Mouse (Mus musculus) skeletal muscle tissue, postnatal 0 days (tissue): ENCODE data around the gene Olfr315. TPM values are rescaled to one million over a fixed set of nuclear protein-coding genes. Genes with fewer than 3 reads are reported as not detected.

Experiments
- polyA plus RNA-seq: library from polyadenylated mRNA; unstranded; fragments of >200 nt; fragmentation: Nextera tagmentation; extraction: Ambion mirVana; gene quantifications from 2 replicates; pipeline ENCODE4 v1.2.1, GENCODE M21; 2015

Olfr315 gene
- not detected in 2 replicates for polyA plus RNA-seq

DNA sequence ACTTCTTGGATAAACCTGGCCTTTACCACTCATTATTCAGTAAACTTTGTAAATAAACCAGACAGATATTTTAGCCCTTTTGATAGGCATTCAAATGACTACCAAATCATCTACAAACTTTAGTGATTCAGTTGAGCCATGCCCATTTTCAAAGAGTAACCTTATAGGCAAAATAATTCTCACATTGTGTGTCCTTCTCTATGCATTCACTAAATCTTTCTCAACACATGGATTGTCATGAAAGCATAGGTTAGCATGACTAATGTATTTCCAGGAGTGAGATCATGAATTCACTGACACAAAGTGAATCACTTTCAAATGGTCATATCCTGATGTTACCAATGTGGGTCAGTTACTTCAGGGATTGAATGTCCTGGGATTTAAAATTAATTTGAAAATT lies at the start of gene Olfr315:
Gene Olfr315 (plus strand): TSS at position 301 of the 400 bp plus-strand sequence.

DNA sequence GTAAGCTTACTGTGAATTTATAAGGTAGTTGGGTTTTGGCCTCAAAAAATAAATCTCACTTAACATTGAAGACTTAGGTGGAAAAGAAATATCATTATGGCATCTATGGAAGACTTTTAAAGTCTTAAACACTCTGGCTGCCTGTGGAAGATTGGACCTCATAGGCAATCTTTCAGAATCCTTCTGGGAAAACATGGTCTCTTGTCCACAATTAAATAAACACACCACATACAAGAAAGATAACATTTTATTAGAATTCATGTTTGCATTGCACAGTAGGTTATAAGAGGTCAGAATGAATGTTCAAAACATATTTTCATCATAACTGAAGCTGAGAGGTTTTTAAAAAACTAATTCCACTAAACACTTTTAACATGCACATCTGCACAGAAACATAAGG lies 49.1 kb upstream of the Olfr315 start, which contains the start of gene Olfr318:
Gene Olfr318 (minus strand): TSS at position 101 of the 400 bp plus-strand sequence.

DNA sequence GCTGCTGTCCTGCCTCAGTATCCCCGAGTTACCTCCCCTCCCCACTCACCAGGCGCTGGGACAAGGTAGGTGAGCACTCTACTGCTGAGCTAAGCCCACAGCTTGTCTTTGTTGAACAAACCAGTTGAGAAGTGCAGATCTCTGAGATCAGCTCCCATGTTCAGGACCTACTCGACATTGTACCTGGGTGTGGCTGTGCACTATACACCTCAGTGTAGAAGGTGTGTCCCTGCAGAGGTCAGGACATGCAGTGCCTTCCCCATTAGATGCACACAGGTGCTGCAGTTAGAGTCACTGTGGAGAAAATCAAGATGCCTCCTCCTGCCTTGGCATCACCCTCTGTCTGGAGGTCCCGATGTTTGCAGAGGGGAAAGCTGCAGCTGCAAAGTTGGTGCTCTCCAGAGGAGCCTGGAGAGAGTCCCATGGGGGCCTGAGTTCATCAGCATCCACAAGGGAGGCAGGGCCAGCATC lies 34.2 kb upstream of the Olfr315 start, which contains the start of gene Olfr317:
Gene Olfr317 (minus strand): TSS at position 421 of the 471 bp plus-strand sequence.

DNA sequence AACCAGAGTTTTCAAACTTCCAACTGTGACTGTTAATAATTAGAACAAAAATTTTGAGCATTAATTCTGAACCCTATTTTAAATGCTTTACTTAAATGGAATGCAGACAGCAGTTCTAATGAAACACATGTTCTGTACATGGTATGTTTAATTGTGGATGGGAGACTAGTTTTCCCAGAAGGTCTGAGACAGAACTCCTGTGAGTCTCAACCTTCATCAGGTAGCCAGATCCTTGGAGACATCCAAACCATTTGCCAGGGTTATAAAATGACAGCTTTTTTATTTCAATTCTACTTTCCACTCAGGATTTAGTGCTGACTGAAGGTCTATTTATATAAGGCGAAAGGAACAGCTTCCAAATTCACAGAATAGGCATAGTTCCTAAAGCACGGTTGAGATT lies 20.6 kb upstream of the Olfr315 start, which contains the start of gene Olfr316:
Gene Olfr316 (plus strand): TSS at position 301 of the 400 bp plus-strand sequence.

DNA sequence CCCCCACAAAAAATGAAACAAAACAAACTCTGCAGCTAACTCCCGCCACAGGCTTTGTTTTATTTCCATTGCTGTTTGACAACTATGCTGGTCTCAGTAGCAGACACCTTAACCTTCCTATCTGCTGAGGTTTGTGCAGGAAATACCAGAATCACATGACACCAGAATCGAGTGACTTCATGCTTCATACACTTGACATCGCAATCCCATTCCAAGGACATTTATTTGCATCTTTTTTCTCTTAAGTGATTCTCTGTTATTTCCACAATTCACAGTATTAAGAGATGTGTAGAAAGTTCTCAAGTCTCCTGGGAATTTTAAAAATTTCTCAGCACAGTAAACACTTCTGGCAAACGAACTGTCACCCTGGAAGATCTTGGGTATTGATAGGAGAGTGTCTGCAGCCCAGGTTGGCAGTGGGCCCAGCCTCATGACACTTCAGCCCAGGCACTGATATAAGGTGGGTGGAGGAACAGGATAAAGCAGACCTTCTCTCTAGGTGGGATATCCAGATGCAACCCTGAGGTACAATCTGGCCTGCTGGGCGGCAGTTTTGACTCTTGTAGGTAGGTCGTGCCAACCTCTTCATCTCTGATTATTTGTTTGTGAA lies 9.6 kb downstream of the Olfr315 start, which contains the start of gene Olfr314:
Gene Olfr314 (plus strand): TSS at position 473 of the 610 bp plus-strand sequence.

DNA sequence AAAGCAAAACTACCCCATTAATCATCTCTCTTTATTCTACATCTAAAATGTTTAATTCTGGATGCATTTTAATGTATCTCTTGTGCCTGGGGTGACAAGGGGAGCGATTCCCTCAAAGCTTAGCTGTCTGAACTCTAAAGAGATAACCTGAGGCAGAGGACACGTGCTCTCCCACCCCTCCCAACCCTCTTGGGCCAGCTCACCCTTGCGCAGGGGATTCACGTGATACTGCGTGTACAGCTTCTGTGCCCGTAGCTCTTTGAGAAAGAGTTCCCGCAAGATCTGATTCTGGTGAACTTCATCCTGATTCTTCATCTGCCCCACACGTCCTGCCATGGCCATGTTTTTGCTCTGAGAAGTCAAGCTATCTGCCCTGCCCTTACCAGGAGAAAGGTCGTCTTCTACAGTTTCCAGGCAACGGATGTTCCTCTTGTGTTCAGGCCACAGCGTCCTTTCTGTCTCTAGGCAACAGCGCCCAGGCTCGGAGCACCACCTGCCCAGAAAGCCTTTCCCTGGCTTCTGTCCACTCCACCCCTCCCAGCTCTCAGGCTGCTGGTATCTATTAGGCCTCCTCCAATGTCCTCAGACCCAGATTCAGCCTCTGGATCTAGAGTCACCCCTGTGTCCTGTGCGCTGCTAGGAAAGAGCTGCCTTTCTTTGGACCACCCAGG lies 28.7 kb downstream of the Olfr315 start, which contains the start of gene Fam183b:
Gene Fam183b (minus strand): TSS at position 403 of the 671 bp plus-strand sequence.

DNA sequence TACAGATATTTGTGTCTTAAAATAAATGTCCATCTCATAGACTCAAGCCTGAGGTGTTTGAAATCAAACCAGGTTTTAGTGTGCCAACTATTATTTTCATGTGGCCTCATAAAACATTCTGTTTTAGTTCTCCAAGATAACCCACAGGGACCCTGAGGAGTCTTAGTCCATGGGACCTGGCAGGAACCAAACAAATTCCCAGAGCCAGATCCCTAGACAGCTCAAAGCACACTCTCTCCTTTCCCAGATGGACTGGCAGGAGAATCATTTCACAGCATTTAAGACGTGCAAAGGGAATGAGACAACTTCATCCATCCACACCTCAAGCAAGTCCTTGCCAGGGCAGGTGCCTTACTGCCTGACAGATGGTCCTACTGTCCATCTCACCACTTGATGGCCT lies 41.7 kb downstream of the Olfr315 start, which contains the start of gene Olfr313:
Gene Olfr313 (plus strand): TSS at position 301 of the 400 bp plus-strand sequence.

DNA sequence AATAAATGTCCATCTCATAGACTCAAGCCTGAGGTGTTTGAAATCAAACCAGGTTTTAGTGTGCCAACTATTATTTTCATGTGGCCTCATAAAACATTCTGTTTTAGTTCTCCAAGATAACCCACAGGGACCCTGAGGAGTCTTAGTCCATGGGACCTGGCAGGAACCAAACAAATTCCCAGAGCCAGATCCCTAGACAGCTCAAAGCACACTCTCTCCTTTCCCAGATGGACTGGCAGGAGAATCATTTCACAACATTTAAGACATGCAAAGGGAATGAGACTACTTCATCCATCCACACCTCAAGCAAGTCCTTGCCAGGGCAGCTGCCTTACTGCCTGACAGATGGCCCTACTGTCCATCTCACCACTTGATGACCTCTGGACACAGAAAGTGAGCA lies 55.9 kb downstream of the Olfr315 start, which contains the start of gene Olfr312:
Gene Olfr312 (plus strand): TSS at position 301 of the 400 bp plus-strand sequence.

Other genes with a start within 250 kb of the Olfr315 start
- gene Olfr330, start 238.4 kb upstream of the Olfr315 start, polyA plus RNA-seq, result not detected in 2 replicates
- 0.12 TPM in 1 of 2 replicates, not detected in the other for gene Olfr329-ps, start 226.8 kb upstream of the Olfr315 start, polyA plus RNA-seq
- gene Olfr328, start 217.6 kb upstream of the Olfr315 start, polyA plus RNA-seq, result not detected in 2 replicates
- gene Olfr224, start 202.6 kb upstream of the Olfr315 start, polyA plus RNA-seq, result not detected in 2 replicates
- not detected in 2 replicates for gene Olfr325, start 195.5 kb upstream of the Olfr315 start, polyA plus RNA-seq
- not detected in 2 replicates for gene Olfr324, start 178.1 kb upstream of the Olfr315 start, polyA plus RNA-seq
- not detected in 2 replicates for gene 2210407C18Rik, start 157.1 kb upstream of the Olfr315 start, polyA plus RNA-seq
- gene Olfr323, start 142.7 kb upstream of the Olfr315 start, polyA plus RNA-seq, result not detected in 2 replicates
- gene Trim58, start 132.7 kb upstream of the Olfr315 start, polyA plus RNA-seq, result not detected in 2 replicates
- not detected in 2 replicates for gene Olfr322, start 114.4 kb upstream of the Olfr315 start, polyA plus RNA-seq
- gene Olfr320, start 92.1 kb upstream of the Olfr315 start, polyA plus RNA-seq, result not detected in 2 replicates
- not detected in 2 replicates for gene Olfr319, start 74.0 kb upstream of the Olfr315 start, polyA plus RNA-seq
- gene Olfr318, start 49.2 kb upstream of the Olfr315 start, polyA plus RNA-seq, result not detected in 2 replicates
- gene Olfr317, start 34.0 kb upstream of the Olfr315 start, polyA plus RNA-seq, result not detected in 2 replicates
- not detected in 2 replicates for gene Olfr316, start 20.5 kb upstream of the Olfr315 start, polyA plus RNA-seq
- not detected in 2 replicates for gene Olfr314, start 9.8 kb downstream of the Olfr315 start, polyA plus RNA-seq
- 1.3 and 1.9 TPM in 2 replicates for gene Fam183b, start 28.8 kb downstream of the Olfr315 start, polyA plus RNA-seq
- not detected in 2 replicates for gene Olfr313, start 41.8 kb downstream of the Olfr315 start, polyA plus RNA-seq
- gene Olfr312, start 56.0 kb downstream of the Olfr315 start, polyA plus RNA-seq, result not detected in 2 replicates
- gene Olfr311, start 66.1 kb downstream of the Olfr315 start, polyA plus RNA-seq, result not detected in 2 replicates
- 2.0 TPM in 2 replicates for gene Gm12258, start 74.0 kb downstream of the Olfr315 start, polyA plus RNA-seq
- 2.0 and 2.2 TPM in 2 replicates for gene 2810021J22Rik, start 94.0 kb downstream of the Olfr315 start, polyA plus RNA-seq
- 3.0 and 3.2 TPM in 2 replicates for gene Zfp39, start 131.0 kb downstream of the Olfr315 start, polyA plus RNA-seq
- gene Btnl10, start 144.7 kb downstream of the Olfr315 start, polyA plus RNA-seq, result not detected in 2 replicates
- 161 and 166 TPM in 2 replicates for gene Rnf187, start 165.7 kb downstream of the Olfr315 start, polyA plus RNA-seq
- gene Hist3h2ba, start 175.7 kb downstream of the Olfr315 start, polyA plus RNA-seq, result 2.4 and 2.5 TPM in 2 replicates
- 15.6 and 17.7 TPM in 2 replicates for gene Hist3h2a, start 181.5 kb downstream of the Olfr315 start, polyA plus RNA-seq
- gene Trim17, start 181.5 kb downstream of the Olfr315 start, polyA plus RNA-seq, result 0.08 and 0.10 TPM in 2 replicates
- 13.7 and 15.2 TPM in 2 replicates for gene Trim11, start 204.9 kb downstream of the Olfr315 start, polyA plus RNA-seq